Mouse (Mus musculus) WW6 (cell line): ENCODE measurements around the gene Nod1.

ENCODE experiments used
- DNase-seq: peaks from one replicate; pipeline ENCODE4 v3.0.0-alpha.2; 2013; ENCODE audit warnings: low read depth, low spot score

Gene Nod1

DNA sequence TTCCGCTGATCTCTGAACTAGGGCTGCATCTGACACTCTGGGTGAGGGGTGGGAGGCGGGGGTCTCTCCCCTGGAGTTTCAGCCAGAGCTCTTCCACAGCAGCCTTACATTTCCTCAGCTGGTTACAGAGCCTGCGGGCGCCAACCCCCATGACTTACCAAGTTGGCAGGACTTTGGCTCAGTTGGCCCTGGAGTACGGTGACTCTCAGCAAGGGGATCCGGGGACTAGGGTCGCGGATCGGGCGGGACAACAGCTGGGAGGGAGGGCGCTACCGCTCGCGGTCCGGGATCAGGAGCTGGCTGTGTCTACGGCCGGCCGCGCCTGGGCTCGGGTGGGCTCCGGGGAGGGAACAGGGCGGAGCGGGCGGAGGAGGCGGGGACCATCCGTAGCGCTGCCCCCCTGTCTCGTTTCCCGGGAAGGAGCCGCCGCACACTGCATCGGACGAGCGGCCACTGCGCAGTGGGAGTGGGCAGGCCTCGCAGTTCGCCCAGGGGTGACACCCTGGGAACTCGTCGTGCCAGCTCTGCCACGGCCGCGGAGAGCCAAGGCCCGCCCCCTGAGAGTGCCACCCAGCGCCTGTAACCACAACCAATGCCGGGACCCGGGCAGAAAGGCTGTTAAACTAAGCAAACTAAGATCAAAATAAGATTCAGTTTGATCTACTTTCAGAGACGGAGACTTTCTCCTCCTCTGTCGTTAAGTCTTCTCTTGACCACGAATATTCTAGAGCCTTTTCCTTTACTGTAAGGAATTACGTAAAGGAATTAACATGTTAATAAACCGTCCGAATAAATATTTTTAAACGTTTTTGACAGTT, at the start of gene Nod1:
Nod1 (minus strand) TSS at position 502 of the 818 bp plus-strand sequence.
- no peak for DNase-seq

DNA sequence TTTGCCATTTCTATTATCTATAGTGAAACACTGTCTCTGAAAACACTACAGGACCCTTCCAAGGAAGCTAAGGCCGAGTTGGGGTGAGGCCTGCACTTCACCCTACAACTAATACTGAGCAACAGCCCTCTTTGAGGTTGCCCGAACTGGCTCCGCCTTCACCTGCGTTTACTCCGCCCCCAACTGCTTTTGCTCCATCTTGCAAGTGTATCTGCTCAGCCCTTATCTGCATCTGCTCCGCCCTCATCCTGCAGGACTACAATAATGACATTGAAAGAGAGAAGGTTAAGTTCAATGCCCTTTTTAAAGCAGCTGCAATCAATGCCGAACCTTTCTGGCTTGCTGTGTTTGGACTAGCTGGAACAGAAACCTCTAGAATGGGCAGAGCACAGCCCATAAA, 49.4 kb upstream of the Nod1 start:
- DNase-seq: no peak

DNA sequence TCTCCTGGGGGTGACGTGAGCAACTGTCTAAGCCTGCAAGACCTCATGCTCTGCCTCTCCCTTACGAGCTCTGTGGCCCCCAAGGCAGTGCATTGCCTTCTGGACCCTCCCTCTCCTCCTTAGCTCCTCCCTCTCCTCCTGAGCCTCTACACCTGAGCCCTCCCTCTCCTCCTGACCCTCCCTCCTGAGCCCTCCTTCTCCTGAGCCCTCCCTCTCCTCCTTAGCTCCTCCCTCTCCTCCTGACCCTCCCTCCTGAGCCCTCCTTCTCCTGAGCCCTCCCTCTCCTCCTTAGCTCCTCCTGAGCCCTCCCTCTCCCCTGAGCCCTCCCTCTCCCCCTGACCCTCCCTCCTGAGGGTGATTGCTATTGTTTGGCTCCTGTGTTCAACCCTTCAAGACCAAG, 46.0 kb upstream of the Nod1 start:
- DNase-seq: peak; percentile 34

DNA sequence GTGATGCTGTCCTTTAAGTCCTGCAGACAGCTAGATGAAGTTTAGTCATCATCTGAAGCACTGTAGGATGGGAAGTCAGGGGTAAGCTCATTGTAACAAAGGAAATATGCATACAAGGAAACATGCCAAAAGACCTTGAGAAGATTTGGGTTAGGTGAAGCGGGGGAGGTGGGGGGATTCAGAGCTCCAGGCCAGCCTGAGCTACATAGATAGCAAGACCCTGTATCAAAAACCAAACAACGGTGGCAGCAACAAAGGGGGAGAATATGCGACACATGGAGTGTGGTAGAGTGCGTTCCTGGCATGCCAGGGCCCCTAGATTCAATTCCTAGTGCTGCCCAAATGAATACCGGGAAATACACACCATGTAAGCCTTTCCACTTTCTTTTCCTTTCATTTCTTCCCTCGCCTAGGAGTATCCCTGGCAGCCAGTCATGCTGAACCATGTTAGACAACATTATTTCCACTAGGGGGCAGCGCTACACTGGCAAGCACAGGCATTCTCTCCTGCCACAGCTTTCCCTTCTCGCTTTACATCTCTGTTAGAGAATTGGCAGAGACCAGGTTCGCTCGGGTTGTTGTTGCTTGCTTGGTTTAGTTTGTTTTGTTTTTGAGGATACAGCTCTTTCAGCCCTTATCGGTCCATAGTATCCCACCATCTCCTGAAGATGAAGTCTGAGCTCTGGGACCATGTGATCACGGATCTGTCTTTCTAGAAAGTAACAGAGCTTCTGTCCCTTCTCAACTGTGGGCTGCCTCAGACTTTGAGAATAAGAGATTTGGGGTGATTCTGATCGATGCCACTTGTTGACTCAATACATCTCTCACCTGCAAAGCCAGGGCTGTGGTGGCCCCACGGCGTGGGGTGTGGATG, 44.5 kb upstream of the Nod1 start:
- peak; percentile 69 for DNase-seq

DNA sequence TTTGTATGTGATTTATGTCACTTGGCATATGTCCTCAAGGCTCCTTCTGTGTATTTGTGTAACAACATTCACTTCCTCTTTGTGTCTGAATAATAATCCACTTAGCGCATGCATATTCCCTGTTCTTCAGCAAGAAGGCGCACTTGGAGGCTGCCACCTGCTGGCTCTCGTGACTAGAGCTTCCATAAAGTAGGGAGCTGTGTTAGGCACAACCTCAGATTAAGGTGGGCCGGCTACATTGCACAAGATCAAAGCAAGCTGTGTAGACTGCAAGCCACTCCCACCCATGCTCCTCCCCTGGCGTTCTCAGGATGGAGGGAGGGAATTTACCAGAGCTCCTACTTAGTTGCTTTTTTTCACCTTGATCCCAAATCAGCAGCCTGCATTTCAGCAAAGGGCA, 43.8 kb upstream of the Nod1 start:
- DNase-seq: peak; percentile 60

DNA sequence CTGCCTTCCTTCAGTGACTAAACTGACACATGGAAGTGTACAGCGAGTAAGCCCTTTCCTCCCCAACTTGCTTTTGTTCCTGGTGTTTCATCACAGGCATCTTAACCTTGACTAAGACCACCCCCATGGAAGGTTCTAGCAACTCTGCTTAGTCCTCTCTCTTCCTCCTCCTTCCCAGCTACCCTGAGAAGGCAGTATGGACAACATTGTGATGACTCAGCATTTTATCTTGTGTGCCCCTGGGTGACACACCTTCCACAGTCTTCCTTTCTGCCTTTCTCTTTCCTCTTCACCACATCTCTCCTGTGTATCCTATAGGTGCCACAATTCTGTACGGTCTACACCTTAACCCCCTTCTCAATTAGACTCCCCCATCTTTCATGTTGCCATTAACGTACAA, 41.8 kb upstream of the Nod1 start:
- DNase-seq: no peak

DNA sequence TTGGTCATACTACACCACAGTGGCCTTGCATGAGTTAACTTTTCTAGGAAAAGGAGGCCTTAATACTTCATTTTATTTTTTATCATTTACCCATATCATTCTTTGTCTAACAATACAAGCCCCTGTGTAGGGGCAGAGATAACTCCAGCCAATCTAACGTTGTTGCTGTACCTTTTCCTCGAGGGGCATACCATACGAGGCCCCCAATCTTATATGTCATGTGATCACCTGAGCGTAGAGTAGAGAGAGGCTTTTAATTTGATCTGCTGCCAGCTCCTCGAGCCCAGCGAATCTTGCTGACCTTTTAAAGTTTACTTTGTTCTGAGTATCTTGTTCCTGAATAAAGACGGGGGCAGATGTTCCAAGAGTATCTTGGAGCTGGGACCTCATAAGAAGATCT, 40.1 kb upstream of the Nod1 start:
- no peak for DNase-seq

DNA sequence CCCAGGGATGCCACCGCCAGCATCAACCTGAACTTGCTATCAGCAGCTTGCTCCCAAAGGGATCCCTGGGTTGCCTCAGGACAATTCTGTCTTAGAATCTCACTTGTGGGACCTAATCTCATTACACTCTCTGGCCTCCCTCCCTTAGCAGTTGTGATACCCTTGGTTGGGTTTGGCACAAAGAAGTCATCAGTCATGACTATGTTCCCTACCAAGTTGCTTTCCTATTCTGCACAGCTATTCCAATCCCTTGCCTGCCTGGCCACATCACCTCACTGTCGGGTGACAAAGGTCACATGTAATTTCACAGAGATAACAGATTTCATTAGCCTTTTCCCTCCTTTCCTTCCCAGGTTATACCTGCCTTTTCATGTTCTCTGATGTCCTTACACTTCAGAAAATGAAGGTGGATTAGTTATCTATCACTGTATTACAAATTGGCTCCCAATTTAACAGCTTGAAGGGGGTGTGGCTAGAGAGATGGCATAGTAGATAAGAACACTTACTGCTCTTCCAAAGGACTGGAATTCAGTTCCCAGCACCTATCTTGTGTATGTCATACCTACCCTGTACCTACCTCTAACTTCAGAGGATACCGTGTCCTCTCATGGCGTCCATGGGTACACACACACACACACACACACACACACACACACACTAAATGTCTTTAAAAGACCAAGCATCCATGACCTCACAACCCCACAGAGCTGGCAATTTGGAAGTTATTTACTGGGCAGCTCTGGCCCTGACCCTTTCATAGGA, 38.1 kb upstream of the Nod1 start:
- DNase-seq: no peak

DNA sequence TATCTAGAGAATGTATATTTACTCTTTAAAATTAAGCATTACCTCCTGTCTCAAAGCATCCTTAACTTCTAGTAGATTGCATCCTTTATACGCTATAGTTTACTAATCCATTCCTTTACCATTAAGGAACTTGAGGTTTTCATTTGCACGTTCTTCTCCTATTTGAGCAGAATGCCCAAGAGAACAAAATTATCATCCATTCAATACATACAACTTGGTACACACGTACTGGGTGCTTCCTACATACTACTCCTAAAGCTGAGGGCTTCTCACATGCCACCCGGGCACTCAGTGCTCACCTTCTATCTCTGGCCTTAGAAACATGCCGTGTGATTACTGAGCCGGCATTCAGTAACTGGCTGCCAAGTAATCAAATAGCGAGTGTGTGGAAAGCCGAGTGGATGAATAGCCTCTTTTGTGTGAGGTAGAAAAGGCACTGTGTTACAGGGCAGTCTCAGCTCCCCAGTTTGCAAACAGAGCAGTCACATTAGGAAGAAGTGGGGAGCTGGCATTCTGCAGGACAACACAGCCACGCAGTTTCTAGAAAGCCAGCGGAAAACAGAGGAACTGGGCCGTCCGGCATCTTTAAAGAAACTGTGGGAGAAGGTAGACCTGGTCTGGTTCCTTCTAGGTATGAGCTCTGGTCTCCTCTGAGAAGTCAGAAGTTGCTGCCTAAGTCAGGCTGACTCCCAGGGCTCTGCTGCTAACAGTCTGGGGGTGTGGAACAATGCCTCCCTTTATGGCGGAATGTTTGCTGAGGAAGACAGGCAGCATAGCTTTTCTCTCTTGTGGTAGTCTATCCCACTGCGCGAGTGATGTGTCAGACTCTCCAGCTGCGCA, 37.2 kb upstream of the Nod1 start:
- DNase-seq: no peak

DNA sequence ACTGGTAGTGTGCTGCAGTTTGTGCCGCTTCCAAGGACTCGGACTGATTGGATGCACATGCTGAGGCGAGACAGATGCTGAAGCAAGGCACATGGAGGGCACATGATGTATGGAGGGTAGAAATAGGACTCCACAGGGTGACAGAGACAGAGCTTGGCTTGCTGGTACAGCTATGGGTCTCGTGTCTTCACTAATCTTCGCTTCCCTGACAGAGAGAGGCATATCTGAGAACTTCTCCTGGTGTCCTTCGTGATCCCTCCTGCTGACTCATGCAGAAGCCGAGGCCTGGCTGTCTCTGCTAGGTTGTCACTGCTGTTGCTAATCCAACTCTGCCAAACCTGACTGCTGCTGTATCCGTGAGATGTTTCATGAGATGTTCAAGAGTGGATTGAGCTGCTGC, 36.0 kb upstream of the Nod1 start:
- DNase-seq: no peak

DNA sequence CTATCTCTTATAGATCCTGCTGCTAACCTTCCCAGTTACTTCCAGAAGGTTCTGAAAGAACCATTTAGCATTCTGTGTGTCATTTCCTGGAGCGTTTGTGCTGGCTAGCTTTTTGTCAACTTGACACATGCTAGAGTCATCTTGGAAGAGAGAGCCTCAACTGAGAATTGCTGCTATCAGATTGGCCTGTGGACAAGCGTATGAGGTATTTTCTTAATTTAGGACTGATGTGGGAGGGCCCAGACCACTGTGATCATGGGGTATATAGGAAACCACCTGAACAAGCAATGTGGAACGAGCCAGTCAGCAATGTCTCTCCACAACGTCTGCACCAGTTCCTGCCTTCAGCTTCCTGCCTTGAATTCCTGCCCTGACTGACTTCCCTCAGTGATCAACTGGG, 31.1 kb upstream of the Nod1 start:
- DNase-seq: no peak

DNA sequence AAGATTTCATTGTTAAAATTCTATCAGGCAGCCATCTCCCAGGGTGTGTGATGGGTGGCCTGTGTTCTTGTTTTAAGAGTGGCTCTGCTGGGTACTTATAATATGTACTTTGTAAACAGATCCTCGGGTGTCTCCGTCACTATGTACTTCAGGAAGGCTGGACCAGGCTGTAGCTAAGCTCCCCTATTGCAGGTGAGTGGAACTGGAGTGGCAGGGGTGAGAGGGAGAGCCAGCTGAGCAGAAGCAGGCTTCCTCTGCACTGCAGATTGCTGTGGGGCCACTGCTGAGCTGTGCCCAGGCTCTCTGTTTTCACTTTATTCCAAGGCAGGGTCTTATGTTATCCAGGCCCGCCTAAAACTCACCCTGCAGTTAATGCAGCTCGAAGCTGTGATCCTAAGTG, 30.0 kb upstream of the Nod1 start:
- no peak for DNase-seq

DNA sequence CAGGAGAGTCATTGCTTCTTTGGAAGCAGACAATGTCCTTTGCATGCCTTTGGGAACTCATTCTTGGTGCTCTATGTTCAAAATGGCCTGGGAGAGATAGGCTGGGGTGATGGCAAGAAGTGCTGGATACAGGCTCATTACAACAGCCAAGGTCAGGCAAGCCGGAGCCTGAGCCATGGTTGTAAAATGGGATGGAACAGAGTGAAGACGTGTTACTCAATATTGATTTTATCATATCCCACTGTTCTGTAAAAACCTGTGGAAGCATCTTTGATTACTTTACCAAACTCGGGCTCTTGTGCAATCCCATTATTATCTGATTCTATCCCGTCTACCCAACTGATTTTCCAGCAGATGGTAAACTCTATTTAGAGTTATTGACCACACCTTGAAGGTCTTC, 28.9 kb upstream of the Nod1 start:
- DNase-seq: no peak

DNA sequence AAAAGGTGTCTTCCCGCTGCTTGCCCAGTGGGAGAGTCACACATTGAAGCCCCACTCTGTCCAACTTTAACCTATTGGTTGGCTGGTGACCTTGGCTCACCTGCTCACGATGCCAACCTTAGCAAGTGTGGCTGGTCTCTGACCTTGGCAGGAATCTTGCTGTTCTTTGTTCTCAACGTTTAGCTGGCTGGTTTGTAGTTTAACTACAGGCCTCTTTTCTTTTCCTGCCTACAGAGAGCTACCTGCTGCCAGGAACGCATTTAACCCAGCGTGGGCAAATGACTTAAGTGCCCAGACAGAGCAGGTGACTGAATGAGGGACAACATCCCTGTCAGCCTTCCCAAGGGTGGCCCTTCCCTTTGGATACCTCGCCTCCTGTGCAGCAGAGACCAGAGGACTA, 25.3 kb upstream of the Nod1 start:
- no peak for DNase-seq

DNA sequence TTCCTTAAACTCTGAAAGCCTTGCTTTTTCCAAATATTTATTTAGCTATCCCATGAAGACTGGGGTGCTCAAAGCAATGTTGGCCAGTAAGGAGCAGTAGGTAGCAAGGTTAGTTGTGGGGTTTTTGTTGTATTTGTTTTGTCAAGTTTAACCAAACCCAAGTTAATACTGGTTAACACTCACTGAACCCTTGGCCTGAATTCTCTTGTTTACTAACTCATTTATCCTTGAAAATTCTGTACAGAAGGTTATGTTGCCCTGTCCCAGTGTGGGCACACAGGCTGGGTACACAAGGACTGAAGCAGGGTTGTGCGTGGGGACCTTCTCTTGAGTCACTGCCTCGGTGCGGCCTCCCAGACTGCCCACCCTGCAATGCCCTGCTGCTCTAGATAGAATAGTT, 23.9 kb upstream of the Nod1 start:
- DNase-seq: no peak

DNA sequence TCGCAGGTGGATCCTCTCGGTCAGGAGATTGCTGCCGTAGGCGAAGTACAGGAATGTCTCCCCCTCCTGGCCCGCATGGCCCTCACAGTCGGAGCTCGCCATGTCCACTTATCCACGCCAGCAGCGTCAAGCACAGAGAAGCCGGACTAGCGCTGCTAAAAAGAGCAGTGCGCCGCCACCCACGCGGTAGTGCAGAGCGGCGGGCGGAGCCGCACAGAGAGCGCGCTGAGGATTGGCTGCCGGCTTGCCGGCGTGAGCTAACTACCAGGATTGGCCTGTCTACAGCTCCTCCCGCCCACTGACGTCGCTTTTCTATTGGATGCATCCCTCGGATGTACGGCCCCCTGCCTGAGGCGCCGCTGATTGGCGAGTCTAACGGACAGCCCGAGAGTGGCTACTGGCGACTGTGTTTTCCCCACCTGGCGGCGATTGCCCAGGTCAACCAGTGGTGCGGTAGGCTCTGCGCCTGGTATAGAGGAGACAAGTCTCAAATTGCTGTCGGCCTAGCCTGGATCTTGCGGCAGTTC, 20.4 kb upstream of the Nod1 start, which contains the start of gene Ggct:
Ggct (minus strand) TSS at position 217 of the 527 bp plus-strand sequence.
- DNase-seq: peak; percentile 90

DNA sequence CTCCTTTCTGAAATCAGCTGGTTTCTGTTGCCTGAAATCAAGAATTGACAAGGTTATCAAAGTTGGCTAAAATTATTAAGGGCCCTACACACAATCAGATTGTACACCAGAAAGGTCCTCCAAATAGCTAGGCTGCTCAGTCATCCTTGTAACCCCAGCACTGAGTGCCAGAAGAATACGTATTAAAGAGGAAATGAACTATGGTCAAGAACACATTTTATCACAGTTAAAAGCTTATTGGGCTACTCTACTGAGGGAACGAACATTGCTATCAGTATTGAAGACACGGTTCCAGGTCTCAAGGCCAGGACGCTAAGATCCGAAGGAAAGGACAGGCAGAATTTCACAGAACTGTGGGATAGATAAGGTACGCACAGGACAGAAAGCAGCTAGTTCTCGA, 19.7 kb upstream of the Nod1 start:
- DNase-seq: no peak

DNA sequence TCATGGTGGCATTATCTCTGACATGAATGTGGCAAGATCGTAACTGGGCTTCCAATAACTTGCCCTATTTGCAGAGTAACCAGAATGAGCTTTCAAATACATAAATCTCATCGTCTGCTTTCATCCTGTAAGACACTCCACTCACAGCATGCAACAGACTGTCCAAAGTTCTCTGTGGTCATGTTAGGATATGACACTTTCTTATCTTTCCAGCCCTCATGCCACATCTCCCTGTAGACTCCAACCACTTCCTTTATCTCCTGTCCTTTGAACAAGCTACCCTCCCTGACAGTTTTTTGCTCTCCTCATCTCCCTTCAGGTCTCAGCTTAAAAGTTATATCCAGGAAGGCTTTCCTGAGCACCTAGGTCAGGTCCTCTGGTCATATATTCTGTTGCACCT, 18.8 kb upstream of the Nod1 start:
- no peak for DNase-seq

DNA sequence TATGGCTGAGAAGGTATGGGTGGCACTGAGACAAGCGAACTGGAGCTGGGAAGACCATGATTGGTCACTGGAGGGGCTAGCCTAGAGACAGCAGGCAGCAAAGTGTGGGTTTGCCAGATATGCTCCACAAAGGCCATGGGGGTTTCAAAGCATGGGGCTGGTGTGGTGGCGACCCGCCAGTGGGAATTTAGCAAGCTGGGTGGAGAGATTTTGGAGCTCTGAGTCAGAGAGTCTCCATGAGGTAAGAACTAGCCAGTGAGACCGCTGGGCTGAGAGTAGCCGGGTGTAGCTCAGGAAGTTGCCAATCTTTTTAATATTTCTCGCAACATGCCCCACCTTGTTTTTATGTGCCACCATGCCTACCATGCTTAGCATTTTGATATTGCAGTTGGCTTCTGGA, 15.7 kb upstream of the Nod1 start:
- no peak for DNase-seq

DNA sequence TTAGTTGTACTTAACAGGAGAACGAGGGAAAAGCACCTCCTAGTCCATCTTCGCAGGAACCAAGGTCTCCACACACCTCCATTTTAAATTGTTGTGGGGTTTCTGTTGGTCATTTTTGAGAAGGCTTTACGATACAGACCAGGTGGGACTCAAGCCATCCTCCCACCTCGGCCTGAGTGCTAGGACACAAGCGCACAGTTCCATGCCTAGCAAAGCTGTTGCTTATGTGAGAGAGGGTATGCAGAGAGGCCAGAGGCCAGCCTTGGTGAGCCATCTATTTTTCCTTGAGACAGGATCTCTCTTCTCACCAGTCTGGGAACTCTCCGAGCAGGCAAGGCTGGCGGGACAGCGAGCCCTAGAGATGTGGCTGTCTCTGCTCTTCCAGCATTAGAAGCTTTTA, 11.7 kb upstream of the Nod1 start:
- no peak for DNase-seq

DNA sequence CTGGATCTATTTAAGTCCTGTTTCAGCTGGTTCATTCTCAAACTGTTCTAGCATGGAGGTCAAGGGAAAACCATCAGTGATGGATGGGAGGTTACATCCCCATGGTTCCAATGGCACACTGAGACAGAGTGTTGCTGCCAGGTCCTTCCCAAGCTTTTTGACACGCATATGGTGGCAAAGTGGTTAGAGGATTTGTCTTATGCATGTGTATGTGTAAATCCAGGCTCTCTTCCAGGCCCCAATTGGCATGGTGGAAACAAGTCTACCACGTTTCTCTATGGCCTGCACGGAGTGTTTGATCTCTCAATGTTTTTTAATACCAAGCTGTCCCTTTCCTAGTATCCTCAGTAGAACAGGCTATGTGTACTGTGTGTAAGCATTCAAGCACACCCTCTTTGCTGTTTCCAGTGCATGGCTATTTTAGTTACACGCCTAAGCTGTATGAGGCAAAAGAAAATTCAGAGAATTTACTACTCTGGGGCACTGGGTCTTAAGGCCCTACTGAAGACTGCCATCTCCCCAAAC, 11.2 kb upstream of the Nod1 start:
- DNase-seq: no peak
